Mouse (Mus musculus): ENCODE measurements around the gene Mme. TPM values are rescaled to one million over a fixed set of nuclear protein-coding genes. Genes with fewer than 3 reads are reported as not detected.

Mme gene
- 3.0 and 3.1 TPM in 2 replicates for polyA plus RNA-seq (2015; fragmentation: Nextera tagmentation; extraction: Ambion mirVana)

- Histone ChIP-seq H3K36me3 (ENCODE audit: control insufficient read depth, insufficient read depth) (no peaks in the 10 kb centered on the region), H3K4me2 (ENCODE audit: low read depth, low read length) (no peak within 1 kb of the TSS), H3K4me1 (ENCODE audit: control insufficient read depth, insufficient read depth, low read length) (no peaks in the 10 kb centered on the region), H3K9me3 (replicated peaks; ENCODE audit: control insufficient read depth, low read length) (no peaks in the 10 kb centered on the region), H3K27me3 (ENCODE audit: control insufficient read depth, insufficient read depth, low read length) (no peaks in the 10 kb centered on the region), H3K27ac (ENCODE audit: low read length) (no peak within 1 kb of the TSS), H3K9ac (ENCODE audit: low read length) (no peak within 1 kb of the TSS), H3K4me3 (ENCODE audit: low read length) (no peak within 1 kb of the TSS)
- ATAC-seq (replicated peaks; ENCODE audit: extremely low read depth, insufficient read depth, low FRiP score), result no peak
- WGBS, result 78% methylated on average over 7 of the region's 7 CpGs
Measured at GRCm38 (mm10) chr3:63241099-63241587, at the start of gene Mme. Gene Mme, plus strand, starts transcription at chr3:63241537.

- H3K9ac ChIP-seq (ENCODE audit: low read length), result no peak overlapping the region
- no peak overlapping the region for H3K27ac ChIP-seq (ENCODE audit: low read length)
- 66% methylated on average over 3 of the region's 3 CpGs for WGBS
- H3K9me3 ChIP-seq (replicated peaks; ENCODE audit: control insufficient read depth, low read length), result no peaks in the 10 kb centered on the region
- no peaks in the 10 kb centered on the region for H3K27me3 ChIP-seq (ENCODE audit: control insufficient read depth, insufficient read depth, low read length)
- H3K36me3 ChIP-seq (ENCODE audit: control insufficient read depth, insufficient read depth), result no peaks in the 10 kb centered on the region
- no peak for ATAC-seq (replicated peaks; ENCODE audit: extremely low read depth, insufficient read depth, low FRiP score)
- no peak overlapping the region for H3K4me3 ChIP-seq (ENCODE audit: low read length)
- no peak overlapping the region for H3K4me2 ChIP-seq (ENCODE audit: low read depth, low read length)
- H3K4me1 ChIP-seq (ENCODE audit: control insufficient read depth, insufficient read depth, low read length), result no peaks in the 10 kb centered on the region
Measured at GRCm38 (mm10) chr3:63196565-63196964, 44.8 kb upstream of the Mme start.

DNA sequence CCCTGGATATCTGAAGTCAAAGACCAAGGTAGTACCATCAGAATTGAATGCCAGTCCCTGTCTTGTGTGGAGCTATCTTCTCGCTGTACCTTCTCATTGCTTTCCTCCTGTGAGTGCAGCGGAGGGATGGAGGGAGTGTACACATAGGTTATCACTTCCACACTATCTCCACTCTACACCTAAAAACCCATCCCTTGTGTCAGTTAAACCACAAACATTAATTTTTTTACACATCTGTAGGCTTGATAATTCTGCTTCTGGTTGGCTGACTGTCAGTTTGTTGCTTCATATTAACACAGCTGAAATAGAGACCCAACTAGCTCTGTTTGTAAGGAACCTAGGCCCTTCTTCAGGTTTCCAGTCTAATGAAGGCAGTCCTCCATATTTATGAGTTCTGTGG is 43.3 kb upstream of the Mme start:
- 72% methylated on average over 2 of the region's 2 CpGs for WGBS
- no peak overlapping the region for H3K9ac ChIP-seq (ENCODE audit: low read length)
- H3K4me2 ChIP-seq (ENCODE audit: low read depth, low read length), result no peak overlapping the region
- no peak for ATAC-seq (replicated peaks; ENCODE audit: extremely low read depth, insufficient read depth, low FRiP score)
- H3K36me3 ChIP-seq (ENCODE audit: control insufficient read depth, insufficient read depth), result no peaks in the 10 kb centered on the region
- H3K27ac ChIP-seq (ENCODE audit: low read length), result no peak overlapping the region
- no peaks in the 10 kb centered on the region for H3K27me3 ChIP-seq (ENCODE audit: control insufficient read depth, insufficient read depth, low read length)
- H3K4me3 ChIP-seq (ENCODE audit: low read length), result no peak overlapping the region
- no peaks in the 10 kb centered on the region for H3K4me1 ChIP-seq (ENCODE audit: control insufficient read depth, insufficient read depth, low read length)
- no peaks in the 10 kb centered on the region for H3K9me3 ChIP-seq (replicated peaks; ENCODE audit: control insufficient read depth, low read length)

DNA sequence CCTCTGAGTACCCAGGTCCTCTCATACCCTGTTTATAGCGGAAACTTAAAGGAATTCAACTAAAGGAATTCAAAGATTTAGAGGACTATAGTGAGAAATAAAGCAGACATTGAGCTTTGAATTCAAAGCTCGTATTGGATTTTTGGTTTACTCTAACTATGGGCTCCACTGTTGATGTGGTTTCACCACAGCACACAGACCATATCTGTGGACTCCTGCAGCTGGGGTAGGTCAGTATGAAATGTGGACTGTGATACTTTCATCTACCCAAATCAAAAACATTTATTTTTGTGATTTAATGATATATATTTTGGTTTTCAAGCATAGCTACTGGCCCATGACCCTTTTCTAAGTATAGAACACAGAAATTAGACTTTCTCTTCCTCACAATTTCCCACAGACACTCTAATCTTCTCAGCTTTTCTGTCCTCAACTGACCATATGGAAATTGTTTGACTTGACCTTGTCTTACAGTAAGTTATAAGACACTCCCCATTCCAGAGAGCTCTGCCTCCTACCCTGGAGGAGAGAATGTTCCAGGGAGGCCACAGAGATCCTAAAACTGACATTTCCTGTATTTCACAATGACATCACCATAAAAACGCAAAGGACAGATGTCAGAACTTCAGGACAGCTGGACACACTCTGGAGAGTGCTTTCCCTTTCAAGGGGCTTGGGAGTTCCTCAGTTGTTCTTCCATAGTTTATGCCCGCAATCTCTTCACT is 19.3 kb upstream of the Mme start:
- WGBS, result 74% methylated on average over 4 of the region's 4 CpGs
- Histone ChIP-seq H3K4me1 (ENCODE audit: control insufficient read depth, insufficient read depth, low read length) (peaks cover 4% of the 10 kb centered on the region; the same call in 1 of the 2 replicates), H3K9me3 (replicated peaks; ENCODE audit: control insufficient read depth, low read length) (no peaks in the 10 kb centered on the region), H3K4me2 (ENCODE audit: low read depth, low read length) (no peak overlapping the region), H3K4me3 (ENCODE audit: low read length) (no peak overlapping the region), H3K9ac (ENCODE audit: low read length) (no peak overlapping the region), H3K27ac (ENCODE audit: low read length) (no peak overlapping the region), H3K36me3 (ENCODE audit: control insufficient read depth, insufficient read depth) (no peaks in the 10 kb centered on the region), H3K27me3 (ENCODE audit: control insufficient read depth, insufficient read depth, low read length) (no peaks in the 10 kb centered on the region)
- peak; percentile 55; the same call in 1 of the 2 replicates for ATAC-seq (replicated peaks; ENCODE audit: extremely low read depth, insufficient read depth, low FRiP score)

- H3K27ac ChIP-seq (ENCODE audit: low read length), result no peak overlapping the region
Measured at GRCm38 (mm10) chr3:63223676-63224075, 17.7 kb upstream of the Mme start.

GRCm38 (mm10) chr3:63235957-63236356 is 5.4 kb upstream of the Mme start:
- 58% methylated on average over 2 of the region's 2 CpGs for WGBS
- no peak for ATAC-seq (replicated peaks; ENCODE audit: extremely low read depth, insufficient read depth, low FRiP score)

More at GRCm38 (mm10) chr3:63223676-63224075, 17.7 kb upstream of the Mme start:
- Histone ChIP-seq H3K9me3 (replicated peaks; ENCODE audit: control insufficient read depth, low read length) (no peaks in the 10 kb centered on the region), H3K4me3 (ENCODE audit: low read length) (no peak overlapping the region), H3K4me2 (ENCODE audit: low read depth, low read length) (no peak overlapping the region), H3K4me1 (ENCODE audit: control insufficient read depth, insufficient read depth, low read length) (peaks cover 4% of the 10 kb centered on the region; the same call in 1 of the 2 replicates), H3K27me3 (ENCODE audit: control insufficient read depth, insufficient read depth, low read length) (no peaks in the 10 kb centered on the region), H3K36me3 (ENCODE audit: control insufficient read depth, insufficient read depth) (no peaks in the 10 kb centered on the region), H3K9ac (ENCODE audit: low read length) (no peak overlapping the region)
- WGBS, result 73% methylated on average over 1 of the region's 1 CpGs
- no peak for ATAC-seq (replicated peaks; ENCODE audit: extremely low read depth, insufficient read depth, low FRiP score)

DNA sequence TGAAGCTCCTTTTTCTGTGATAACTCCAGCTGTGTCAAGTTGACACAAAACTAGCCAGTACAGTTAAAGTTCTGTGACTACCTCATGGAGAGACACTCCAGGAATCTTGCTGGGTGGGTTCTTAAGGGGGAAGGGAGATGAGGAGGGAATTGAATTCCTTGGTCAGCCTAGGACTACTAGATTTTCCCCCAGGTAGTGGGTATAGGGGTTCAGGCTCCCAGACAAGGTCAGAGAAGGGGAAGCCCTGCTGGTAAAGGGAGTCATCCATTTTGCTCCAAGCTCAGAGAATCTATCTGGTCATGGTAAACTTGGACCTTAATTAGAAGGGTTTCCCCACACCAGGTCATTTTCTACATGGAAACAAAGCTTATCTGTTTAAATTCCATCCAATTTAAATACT is 2.4 kb downstream of the Mme start:
- Histone ChIP-seq H3K4me2 (ENCODE audit: low read depth, low read length) (no peak overlapping the region), H3K27me3 (ENCODE audit: control insufficient read depth, insufficient read depth, low read length) (no peaks in the 10 kb centered on the region), H3K27ac (ENCODE audit: low read length) (no peak overlapping the region), H3K36me3 (ENCODE audit: control insufficient read depth, insufficient read depth) (no peaks in the 10 kb centered on the region), H3K4me3 (ENCODE audit: low read length) (no peak overlapping the region), H3K9me3 (replicated peaks; ENCODE audit: control insufficient read depth, low read length) (no peaks in the 10 kb centered on the region), H3K4me1 (ENCODE audit: control insufficient read depth, insufficient read depth, low read length) (no peaks in the 10 kb centered on the region), H3K9ac (ENCODE audit: low read length) (no peak overlapping the region)
- no peak for ATAC-seq (replicated peaks; ENCODE audit: extremely low read depth, insufficient read depth, low FRiP score)

More at GRCm38 (mm10) chr3:63235957-63236356, 5.4 kb upstream of the Mme start:
- Histone ChIP-seq H3K4me2 (ENCODE audit: low read depth, low read length) (no peak overlapping the region), H3K9me3 (replicated peaks; ENCODE audit: control insufficient read depth, low read length) (no peaks in the 10 kb centered on the region), H3K36me3 (ENCODE audit: control insufficient read depth, insufficient read depth) (no peaks in the 10 kb centered on the region), H3K4me3 (ENCODE audit: low read length) (no peak overlapping the region), H3K27me3 (ENCODE audit: control insufficient read depth, insufficient read depth, low read length) (no peaks in the 10 kb centered on the region), H3K9ac (ENCODE audit: low read length) (no peak overlapping the region), H3K4me1 (ENCODE audit: control insufficient read depth, insufficient read depth, low read length) (no peaks in the 10 kb centered on the region), H3K27ac (ENCODE audit: low read length) (no peak overlapping the region)

DNA sequence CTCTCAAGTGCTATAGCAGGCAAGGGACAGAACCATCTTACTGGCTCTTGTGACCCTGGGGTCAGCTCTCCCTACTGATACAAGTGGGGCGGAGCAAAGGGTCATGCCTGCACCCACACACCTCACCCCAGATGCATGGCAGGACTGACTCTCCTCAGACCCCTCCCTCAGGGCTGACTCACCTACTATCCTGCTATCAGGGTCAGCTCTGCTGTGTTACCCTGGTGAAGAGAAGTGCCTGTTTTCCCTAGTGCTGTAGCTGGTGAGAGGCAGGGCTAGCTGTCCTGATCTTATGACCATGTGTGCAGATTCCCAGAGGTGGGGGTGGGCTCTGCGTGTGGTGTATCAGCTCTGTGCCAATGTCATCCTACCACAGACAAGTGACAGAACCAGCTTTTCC is 30.8 kb downstream of the Mme start:
- Histone ChIP-seq H3K4me1 (ENCODE audit: control insufficient read depth, insufficient read depth, low read length) (no peaks in the 10 kb centered on the region), H3K9me3 (replicated peaks; ENCODE audit: control insufficient read depth, low read length) (no peaks in the 10 kb centered on the region), H3K27me3 (ENCODE audit: control insufficient read depth, insufficient read depth, low read length) (no peaks in the 10 kb centered on the region), H3K36me3 (ENCODE audit: control insufficient read depth, insufficient read depth) (no peaks in the 10 kb centered on the region), H3K4me2 (ENCODE audit: low read depth, low read length) (no peak overlapping the region), H3K9ac (ENCODE audit: low read length) (no peak overlapping the region), H3K27ac (ENCODE audit: low read length) (no peak overlapping the region), H3K4me3 (ENCODE audit: low read length) (no peak overlapping the region)
- WGBS, result 66% methylated on average over 2 of the region's 2 CpGs
- ATAC-seq (replicated peaks; ENCODE audit: extremely low read depth, insufficient read depth, low FRiP score), result no peak

GRCm38 (mm10) chr3:63294316-63294715 is 53.0 kb downstream of the Mme start:
- H3K27ac ChIP-seq (ENCODE audit: low read length), result no peak overlapping the region
- H3K27me3 ChIP-seq (ENCODE audit: control insufficient read depth, insufficient read depth, low read length), result no peaks in the 10 kb centered on the region
- no peak overlapping the region for H3K4me3 ChIP-seq (ENCODE audit: low read length)
- no peak overlapping the region for H3K4me2 ChIP-seq (ENCODE audit: low read depth, low read length)
- H3K9ac ChIP-seq (ENCODE audit: low read length), result no peak overlapping the region
- H3K9me3 ChIP-seq (replicated peaks; ENCODE audit: control insufficient read depth, low read length), result no peaks in the 10 kb centered on the region
- H3K36me3 ChIP-seq (ENCODE audit: control insufficient read depth, insufficient read depth), result no peaks in the 10 kb centered on the region
- WGBS, result 67% methylated on average over 6 of the region's 6 CpGs
- no peak for ATAC-seq (replicated peaks; ENCODE audit: extremely low read depth, insufficient read depth, low FRiP score)
- peaks cover 5% of the 10 kb centered on the region for H3K4me1 ChIP-seq (ENCODE audit: control insufficient read depth, insufficient read depth, low read length)
